Mouse (Mus musculus): ENCODE measurements around the gene Pdcl.
A peak's percentile ranks its signal among the peaks of the same experiment; 100 is the strongest.

- peak; percentile 44; the same call in 1 of the 2 replicates for TF ChIP-seq POLR2A (IDR thresholded peaks at IDR 0.05; ENCODE audit: borderline replicate concordance, insufficient read depth, low read length)
- no peak for TF ChIP-seq CTCF (IDR thresholded peaks at IDR 0.05; ENCODE audit: borderline replicate concordance, insufficient read depth, low read depth, low read length)
These were observed at the start of gene Pdcl for GRCm38 (mm10) chr2:37358633-37359540.

Measured in cerebellum, adult 2 months (tissue).